Mouse (Mus musculus) megakaryocyte, adult 5-6 weeks (primary cell): Measurements from ENCODE around the gene Elp5. TPM values are rescaled to one million over a fixed set of nuclear protein-coding genes. Genes with fewer than 3 reads are reported as not detected.
"Not testable (repeated sequence)": the region's sequence is repeated elsewhere in the genome, so short reads cannot be mapped to it uniquely, and the experiment has no call there.

ENCODE experiments used
- ATAC-seq: 2 replicates; pipeline ENCODE4 v1.8.0; 2016; ENCODE audit warnings: mild to moderate bottlenecking, inconsistent platforms; ENCODE audit not compliant: poor library complexity, severe bottlenecking
- total RNA-seq, 2 experiments: library from RNA; stranded (forward) in 1 of 2; stranded (reverse) in 1 of 2; fragments of 153-499, 151-499 nt in 1 of 2; fragments of 221-1000, 200-1000 nt in 1 of 2; gene quantifications; 2 replicates each; pipeline versions ENCODE4 v1.2.3 to v1.2.4; 2015 to 2017

Elp5 gene
- total RNA-seq, 2 experiments from 2014 or later = 40.5 to 44.7 TPM

DNA sequence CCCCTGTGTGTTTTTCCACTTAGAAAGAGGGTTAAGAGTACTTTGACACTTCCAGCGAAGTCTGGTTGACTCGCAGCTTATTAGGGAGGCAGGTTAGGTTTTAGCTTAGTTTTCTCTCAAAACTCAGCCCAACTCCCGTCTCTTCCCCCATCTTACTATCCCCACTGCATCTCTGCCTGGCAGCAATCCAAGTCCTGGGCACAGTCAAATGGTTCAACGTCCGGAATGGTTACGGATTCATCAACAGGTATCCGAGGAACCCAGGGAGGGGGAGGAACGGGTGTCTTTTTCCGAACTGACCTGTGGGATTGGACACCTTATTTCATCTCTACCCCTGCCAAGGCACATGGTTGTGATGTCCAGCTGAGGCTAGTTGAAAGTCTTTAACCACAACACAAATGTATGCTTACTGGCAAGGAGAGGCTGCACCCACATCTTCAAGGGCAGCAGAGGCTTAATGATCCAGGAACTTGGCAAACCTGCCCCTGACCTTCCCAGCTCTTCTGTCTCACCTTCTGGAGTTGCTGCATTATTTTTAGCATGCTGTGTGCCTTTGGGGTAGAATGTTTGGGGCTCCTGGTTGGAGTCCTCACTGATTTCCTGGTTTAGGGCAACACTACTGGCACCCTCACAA is 45.5 kb downstream of the Elp5 start:
- ATAC-seq = no peak

- no peak for ATAC-seq
These were observed 46.2 kb downstream of the Elp5 start for GRCm38 (mm10) chr11:69936156-69936555.

- peak; percentile 55 for ATAC-seq
These were observed 47.0 kb downstream of the Elp5 start, which contains the start of gene Ybx2 for GRCm38 (mm10) chr11:69935137-69935879. TSS of gene Ybx2 (plus strand) at chr11:69935796.

GRCm38 (mm10) chr11:69934681-69935080 is 47.6 kb downstream of the Elp5 start:
- no peak for ATAC-seq

DNA sequence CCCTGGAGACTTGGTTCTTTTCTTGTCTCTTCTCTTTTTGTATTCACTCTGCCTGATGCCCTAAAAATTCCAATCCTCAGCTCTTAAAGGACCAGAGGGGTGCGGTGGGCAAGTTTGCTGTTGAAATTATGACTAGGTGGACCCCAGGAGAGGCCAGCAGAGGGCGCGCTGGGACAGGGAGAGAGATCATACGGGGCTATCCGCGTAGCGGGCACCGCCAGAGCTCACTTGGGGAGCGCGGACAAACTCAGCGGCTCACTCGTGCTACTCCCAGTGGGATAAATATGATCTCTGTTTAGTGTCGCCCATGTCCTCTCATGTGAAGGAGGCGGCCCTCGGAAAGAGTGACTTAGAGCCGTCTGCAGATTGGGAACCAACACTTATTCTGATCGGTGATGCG is 48.1 kb downstream of the Elp5 start:
- ATAC-seq = peak; percentile 66

- ATAC-seq = no peak
These were observed 49.3 kb downstream of the Elp5 start for GRCm38 (mm10) chr11:69933066-69933465.

GRCm38 (mm10) chr11:69932254-69932653 is 50.1 kb downstream of the Elp5 start:
- ATAC-seq = no peak

DNA sequence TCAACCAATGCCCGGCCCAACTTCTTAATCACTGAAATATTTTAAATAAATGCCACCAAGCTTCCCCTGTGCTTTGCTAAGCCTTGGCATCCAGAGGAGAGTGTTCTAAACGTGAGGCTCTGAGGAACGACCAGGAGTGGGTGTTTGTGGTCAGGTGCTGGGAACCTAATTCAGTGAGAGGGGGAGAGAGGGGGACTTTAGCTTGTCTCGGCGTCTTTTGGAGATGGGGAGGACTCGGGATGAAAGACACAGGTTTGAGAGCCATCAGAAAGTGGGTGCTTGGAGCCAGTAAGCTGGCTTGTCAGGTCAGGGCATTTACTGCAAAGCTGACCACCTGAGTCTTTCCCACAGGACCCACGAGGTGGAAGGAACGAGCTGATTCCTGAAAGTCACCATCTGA is 50.5 kb downstream of the Elp5 start:
- no peak for ATAC-seq

- ATAC-seq = peak; percentile 92
These were observed 51.3 kb downstream of the Elp5 start for GRCm38 (mm10) chr11:69930967-69931537.

DNA sequence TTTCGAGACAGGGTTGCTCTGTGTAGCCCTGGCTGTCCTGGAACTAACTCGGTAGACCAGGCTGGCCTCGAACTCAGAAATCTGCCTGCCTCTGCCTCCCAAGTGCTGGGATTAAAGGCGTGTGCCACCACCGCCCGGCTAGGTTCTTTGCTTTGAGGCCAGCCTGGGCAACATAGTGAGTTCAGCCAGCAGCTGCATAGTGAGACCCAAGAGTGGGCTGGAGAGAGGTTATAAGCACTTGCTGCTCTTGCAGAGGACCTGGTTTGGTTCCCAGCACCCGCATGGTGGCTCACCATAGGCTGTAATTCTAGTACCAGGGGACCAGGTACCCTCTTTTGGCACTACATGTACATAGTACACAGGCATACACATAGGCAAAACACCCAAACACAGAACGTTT is 52.1 kb downstream of the Elp5 start:
- ATAC-seq = not testable (repeated sequence)

DNA sequence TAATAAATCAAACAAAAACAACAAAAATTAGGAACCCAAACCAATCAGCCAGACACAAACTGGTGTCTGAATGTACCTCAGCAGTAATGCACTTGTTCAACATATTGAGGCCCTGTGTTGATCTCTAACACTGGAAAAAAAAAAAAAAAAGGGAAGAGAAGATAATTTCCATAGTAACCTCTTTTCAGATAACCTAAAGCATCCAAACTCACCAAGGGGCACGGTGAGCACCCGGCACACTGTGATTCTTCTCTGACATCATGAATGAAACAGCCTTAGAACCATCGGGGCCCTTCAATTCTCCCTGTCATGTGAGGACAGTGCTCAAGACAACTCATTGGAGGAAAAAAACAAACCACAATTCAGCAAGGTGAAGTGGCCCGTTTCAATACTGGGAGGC is 52.6 kb downstream of the Elp5 start:
- no peak for ATAC-seq

DNA sequence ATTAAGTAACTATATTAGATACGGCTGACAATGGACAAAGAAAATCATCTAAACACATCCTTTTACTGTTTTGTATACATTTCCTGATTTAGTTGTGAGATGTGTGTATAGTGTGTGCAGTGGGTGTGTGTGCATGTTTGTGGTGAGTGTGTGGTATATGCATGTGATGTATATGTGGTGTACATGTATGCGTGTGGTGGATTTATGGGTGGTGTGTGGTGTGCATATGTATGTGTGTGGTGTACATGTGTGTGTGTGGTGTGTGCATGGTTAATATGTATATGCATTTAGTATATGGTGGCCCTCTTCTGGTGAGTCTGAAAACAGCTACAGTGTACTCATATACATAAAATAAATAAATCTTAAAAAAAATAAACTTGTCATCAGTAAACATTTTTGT is 54.8 kb downstream of the Elp5 start:
- no peak for ATAC-seq

DNA sequence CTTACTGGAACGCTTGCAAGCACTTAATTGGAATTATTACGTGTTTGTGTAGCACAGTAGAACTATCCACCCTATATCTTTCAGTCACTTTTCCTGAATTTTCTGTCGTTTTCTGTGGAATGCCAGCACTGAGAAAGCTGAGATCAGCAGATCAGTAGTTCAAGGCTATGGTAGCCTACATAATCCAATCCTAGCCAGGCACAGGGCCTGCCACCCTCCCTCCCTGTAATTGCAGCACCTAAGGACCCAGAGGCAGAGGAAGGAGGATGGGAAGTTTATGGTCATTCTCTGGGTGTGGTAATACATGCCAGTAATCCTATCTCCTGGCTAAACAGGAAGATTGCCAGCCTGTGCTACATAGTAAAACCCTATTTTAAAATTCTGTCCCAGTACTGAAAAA is 59.5 kb downstream of the Elp5 start:
- no peak for ATAC-seq

DNA sequence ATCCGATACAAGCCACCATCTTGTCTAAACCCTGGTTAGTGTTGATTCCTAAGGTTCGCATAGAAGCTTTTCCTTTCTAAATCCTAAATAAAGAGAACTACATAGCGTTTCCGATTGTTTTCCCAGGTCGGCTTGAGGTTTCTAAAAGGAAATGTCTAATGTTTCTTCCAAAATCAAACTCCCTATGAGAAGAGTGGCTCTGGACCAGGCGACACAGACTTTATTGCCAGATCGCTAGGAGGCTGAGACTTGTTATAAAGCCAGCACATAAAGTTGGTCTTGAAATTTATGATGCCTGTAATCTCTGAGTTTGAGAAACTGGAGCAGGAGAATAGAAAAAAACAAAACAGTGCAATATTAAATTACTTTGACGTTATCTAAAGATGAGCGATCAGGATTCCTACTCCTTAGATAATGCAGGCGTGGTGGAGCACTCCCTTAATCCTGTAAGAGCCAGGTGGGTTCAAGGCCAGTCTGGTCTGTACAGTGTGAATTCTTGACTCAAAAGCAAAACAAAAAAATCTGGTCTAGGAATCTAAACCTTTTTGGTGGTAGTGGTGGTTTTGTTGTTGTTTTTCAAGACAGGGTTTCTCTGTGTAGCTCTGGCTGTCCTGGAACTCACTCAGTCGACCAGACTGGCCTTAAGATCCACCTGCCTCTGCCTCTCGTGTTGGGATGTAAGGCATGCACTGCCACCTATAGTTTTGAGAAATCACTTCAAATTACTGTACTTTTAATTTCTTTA is 60.1 kb downstream of the Elp5 start:
- no peak for ATAC-seq

- peak; percentile 80 for ATAC-seq
These were observed 61.0 kb downstream of the Elp5 start, which contains the start of gene Eif5a for GRCm38 (mm10) chr11:69921114-69922011. TSS of gene Eif5a (minus strand) at chr11:69921958.

- peak; percentile 1; the same call in 1 of the 2 replicates for ATAC-seq
These were observed 61.9 kb downstream of the Elp5 start for GRCm38 (mm10) chr11:69920266-69921031.

DNA sequence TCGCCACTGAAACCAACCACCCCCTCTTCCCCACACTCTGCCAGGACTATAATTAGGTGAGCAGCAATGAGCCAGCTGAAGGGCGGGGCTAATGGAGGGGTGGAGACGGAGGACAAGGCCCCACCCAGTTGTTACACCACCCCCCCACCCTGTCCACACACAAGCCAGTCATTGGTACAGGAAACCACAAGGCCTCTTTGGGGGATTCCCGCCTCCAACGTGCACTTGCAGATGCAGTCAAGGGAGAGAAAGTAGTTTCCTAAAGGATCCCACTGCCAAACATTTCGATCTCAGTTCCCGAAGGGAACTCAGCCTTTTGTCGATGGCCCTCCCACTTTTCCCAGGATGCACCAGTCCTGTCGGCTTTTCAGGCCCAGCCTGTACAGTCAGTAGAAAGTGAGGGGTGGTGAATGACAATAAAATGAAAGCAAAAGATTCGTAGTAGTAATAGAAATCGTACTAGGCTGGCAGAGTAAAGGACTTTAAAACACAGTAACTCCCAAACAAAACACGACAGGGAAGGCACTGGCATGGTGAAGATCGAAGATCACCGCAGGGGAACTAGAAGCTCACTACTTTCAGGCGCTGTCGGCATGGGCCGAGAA is 62.6 kb downstream of the Elp5 start:
- peak; percentile 53 for ATAC-seq

- ATAC-seq = no peak
These were observed 63.3 kb downstream of the Elp5 start for GRCm38 (mm10) chr11:69919053-69919452.
